Comparison of ENCODE assay signal across 30 mouse cellular contexts in genomic region chr7:19010581-19010980, GRCm38 (mm10). TPM values are rescaled to one million over a fixed set of nuclear protein-coding genes. Genes with fewer than 3 reads are reported as not detected.
A peak's percentile ranks its signal among the peaks of the same experiment; 100 is the strongest.
DNase-seq lines count a peak whose midpoint lies in the region; ATAC-seq and TF ChIP-seq lines count a peak whose summit lies in the region.
"Had no signal": no experiment of that assay in that cellular context is flagged by ENCODE, and none has a peak within 500 bp of the region (broad histone marks: within the 10 kb centered on the region; RNA-seq: fewer than 3 reads in every experiment).

No protein-coding gene starts in this region.

- H3K4me1 ChIP-seq in hindbrain, embryonic 13.5 days (replicated peaks): peaks cover 31% of the 10 kb centered on the region
- H3K4me1 ChIP-seq in hindbrain, embryonic 10.5 days (replicated peaks): peaks cover 45% of the 10 kb centered on the region
- peaks cover 48% of the 10 kb centered on the region for H3K4me1 ChIP-seq in limb, embryonic 10.5 days

- H3K4me3 ChIP-seq in hindbrain, embryonic 13.5 days: no peak overlapping the region
- no peak overlapping the region for H3K4me3 ChIP-seq in hindbrain, embryonic 10.5 days
- H3K4me3 ChIP-seq in limb, embryonic 10.5 days: no peak overlapping the region
- no peak overlapping the region for H3K4me3 ChIP-seq in myocyte
- H3K4me3 ChIP-seq: embryonic facial prominence, embryonic 13.5 days; erythroblast, embryonic 14.5 days; gastrocnemius, adult 2 months; heart, embryonic 10.5 days; layer of hippocampus, adult 2 months; midbrain, embryonic 13.5 days had no signal

- TF ChIP-seq POLR2A in myocyte (IDR thresholded peaks at IDR 0.05; ENCODE audit: insufficient read length, low read depth): no peak

- WGBS in hindbrain, embryonic 13.5 days: 85% methylated on average over 7 of the region's 7 CpGs
- WGBS in hindbrain, embryonic 10.5 days: 81% methylated on average over 7 of the region's 7 CpGs
- 87% methylated on average over 7 of the region's 7 CpGs for WGBS in limb, embryonic 10.5 days

- peak overlapping the region; percentile 47; the same call in 1 of the 2 replicates for H3K9ac ChIP-seq in hindbrain, embryonic 13.5 days
- H3K9ac ChIP-seq: embryonic facial prominence, embryonic 13.5 days; midbrain, embryonic 13.5 days had no signal

- peaks cover 22% of the 10 kb centered on the region for H3K36me3 ChIP-seq in hindbrain, embryonic 13.5 days
- peaks cover 24% of the 10 kb centered on the region for H3K36me3 ChIP-seq in hindbrain, embryonic 10.5 days
- H3K36me3 ChIP-seq in limb, embryonic 10.5 days: peaks cover 26% of the 10 kb centered on the region
- H3K36me3 ChIP-seq in myocyte (ENCODE audit: control insufficient read depth, insufficient read depth): no peaks in the 10 kb centered on the region

- no peak for ATAC-seq in hindbrain, embryonic 13.5 days (ENCODE audit: low FRiP score)
- ATAC-seq: CD4-positive, CD25-positive, alpha-beta regulatory T cell, adult 4 months; forebrain, embryonic 14.5 days; hindbrain, postnatal 0 days; intestine, embryonic 16.5 days; midbrain, embryonic 13.5 days had no signal

- H3ac ChIP-seq in myocyte (ENCODE audit: control insufficient read depth, insufficient read length): no peak overlapping the region

- no peak for DNase-seq in hindbrain, embryonic 10.5 days (ENCODE audit: low spot score)
- DNase-seq in 3T3-L1 (ENCODE audit: low read depth, low spot score): peak; percentile 33
- DNase-seq in limb, embryonic 10.5 days (ENCODE audit: low spot score): peak; percentile 28
- DNase-seq in embryo, embryonic 10.5 days (ENCODE audit: low spot score): no peak
- DNase-seq in thymus, postnatal 0 days (ENCODE audit: low spot score): no peak
- DNase-seq: cerebellum, postnatal 14 days; gastrocnemius, adult 2 months; kidney, adult 9 months; kidney, postnatal 14 days; lung, adult 18-20 months; lung, postnatal 10 days; right cerebral cortex, postnatal 14 days; spleen, adult 18-20 months; thymus, postnatal 25 days had no signal

- H3K9me3 ChIP-seq in hindbrain, embryonic 13.5 days: no peaks in the 10 kb centered on the region
- H3K9me3 ChIP-seq in hindbrain, embryonic 10.5 days: no peaks in the 10 kb centered on the region
- no peaks in the 10 kb centered on the region for H3K9me3 ChIP-seq in limb, embryonic 10.5 days (replicated peaks)
- H3K9me3 ChIP-seq: embryonic facial prominence, embryonic 13.5 days; heart, embryonic 10.5 days; midbrain, embryonic 13.5 days had no signal

- no peaks in the 10 kb centered on the region for H3K27me3 ChIP-seq in hindbrain, embryonic 13.5 days
- H3K27me3 ChIP-seq in hindbrain, embryonic 10.5 days (ENCODE audit: insufficient read depth, poor library complexity, severe bottlenecking): peaks cover 9% of the 10 kb centered on the region
- H3K27me3 ChIP-seq in limb, embryonic 10.5 days (ENCODE audit: low read depth, poor library complexity, severe bottlenecking): no peaks in the 10 kb centered on the region
- no peaks in the 10 kb centered on the region for H3K27me3 ChIP-seq in myocyte (ENCODE audit: control insufficient read depth, insufficient read depth, insufficient read length)
- H3K27me3 ChIP-seq: embryonic facial prominence, embryonic 13.5 days; midbrain, embryonic 13.5 days had no signal

- H3K27ac ChIP-seq in hindbrain, embryonic 13.5 days: no peak overlapping the region
- no peak overlapping the region for H3K27ac ChIP-seq in hindbrain, embryonic 10.5 days
- no peak overlapping the region for H3K27ac ChIP-seq in limb, embryonic 10.5 days
- H3K27ac ChIP-seq: embryonic facial prominence, embryonic 13.5 days; gastrocnemius, adult 2 months; heart, embryonic 10.5 days; hindbrain, postnatal 0 days; layer of hippocampus, adult 2 months; midbrain, embryonic 13.5 days had no signal

- no peak overlapping the region for H3K4me2 ChIP-seq in hindbrain, embryonic 13.5 days
- H3K4me2 ChIP-seq in myocyte (ENCODE audit: low read depth): no peak overlapping the region
- H3K4me2 ChIP-seq: embryonic facial prominence, embryonic 13.5 days; midbrain, embryonic 13.5 days had no signal

- H3K79me2 ChIP-seq in myocyte (ENCODE audit: control insufficient read depth, insufficient read depth): peaks cover 7% of the 10 kb centered on the region

TF ChIP-seq in myocyte, 11 proteins besides CTCF, POLR2A, EP300 and RAD21:
- TF ChIP-seq TCF3 (IDR thresholded peaks at IDR 0.05; ENCODE audit: insufficient read length, low read depth) (no peak), REST (IDR thresholded peaks at IDR 0.05; ENCODE audit: insufficient read depth, insufficient read length) (no peak), MYOD1 (IDR thresholded peaks at IDR 0.05; ENCODE audit: control insufficient read depth in 1 of 3, insufficient read length in 2 of 3, low read depth in 2 of 3) (peak in 1 of 3 experiments; percentile 56), CEBPB (IDR thresholded peaks at IDR 0.05; ENCODE audit: insufficient read depth, poor library complexity, severe bottlenecking) (no peak), MYOG (IDR thresholded peaks at IDR 0.05; ENCODE audit: control insufficient read depth in 1 of 3, insufficient read depth in 1 of 3, insufficient read length in 2 of 3, low read depth in 2 of 3) (peak in 2 of 3 experiments; percentile 14 to 17), SRF (IDR thresholded peaks at IDR 0.05; ENCODE audit: control insufficient read depth, insufficient read length, low read depth) (no peak), MAX (IDR thresholded peaks at IDR 0.05; ENCODE audit: low read depth) (no peak), TCF12 (IDR thresholded peaks at IDR 0.05; ENCODE audit: insufficient read depth, poor library complexity, severe bottlenecking) (no peak), POLR2AphosphoS2 (IDR thresholded peaks at IDR 0.05; ENCODE audit: insufficient read length, low read depth) (no peak), USF1 (IDR thresholded peaks at IDR 0.05; ENCODE audit: low read depth) (no peak), E2F4 (IDR thresholded peaks at IDR 0.05; ENCODE audit: insufficient read depth) (no peak)

RNA-seq across cellular contexts. Expression of gene Irf2bp1, which starts 6.7 kb away (rescaled TPM):
- polyA plus RNA-seq in hindbrain, embryonic 13.5 days (2015; fragmentation: Nextera tagmentation; extraction: Ambion mirVana): 23.4 and 24.6 TPM in 2 replicates
- polyA plus RNA-seq in hindbrain, embryonic 10.5 days (2016; fragmentation: Nextera tagmentation; extraction: Ambion mirVana): 23.2 and 31.1 TPM in 2 replicates
- polyA plus RNA-seq in limb, embryonic 10.5 days (2016; fragmentation: Nextera tagmentation; extraction: Ambion mirVana): 30.8 and 34.4 TPM in 2 replicates
- polyA plus RNA-seq in myocyte (2012; fragmentation: generic; extraction: Trizol): 27.6 TPM
- polyA plus RNA-seq in thymus, postnatal 0 days (2015; fragmentation: Nextera tagmentation; extraction: Ambion mirVana): 18.3 and 20.7 TPM in 2 replicates

RNA-seq across cellular contexts. Expression of gene Foxa3, which starts 12.8 kb away (rescaled TPM):
- not detected in 2 replicates for polyA plus RNA-seq in hindbrain, embryonic 13.5 days (2015; fragmentation: Nextera tagmentation; extraction: Ambion mirVana)
- 0.07 TPM in 1 of 2 replicates, not detected in the other for polyA plus RNA-seq in hindbrain, embryonic 10.5 days (2016; fragmentation: Nextera tagmentation; extraction: Ambion mirVana)
- polyA plus RNA-seq in limb, embryonic 10.5 days (2016; fragmentation: Nextera tagmentation; extraction: Ambion mirVana): not detected in 2 replicates
- 0.12 TPM for polyA plus RNA-seq in myocyte (2012; fragmentation: generic; extraction: Trizol)
- 0.23 and 0.47 TPM in 2 replicates for polyA plus RNA-seq in thymus, postnatal 0 days (2015; fragmentation: Nextera tagmentation; extraction: Ambion mirVana)
- polyA plus RNA-seq: brain, embryonic 14.5 days; CD4-positive, CD25-positive, alpha-beta regulatory T cell, adult 4 months; forebrain, embryonic 14.5 days; frontal cortex, adult 2 months; heart, postnatal 0 days; hindbrain, postnatal 0 days; midbrain, embryonic 13.5 days; neural tube, embryonic 11.5 days had no signal

RNA-seq across cellular contexts. Expression of gene Sympk, which starts 13.6 kb away (rescaled TPM):
- 29.7 and 30.1 TPM in 2 replicates for polyA plus RNA-seq in hindbrain, embryonic 13.5 days (2015; fragmentation: Nextera tagmentation; extraction: Ambion mirVana)
- 45.9 and 57.2 TPM in 2 replicates for polyA plus RNA-seq in hindbrain, embryonic 10.5 days (2016; fragmentation: Nextera tagmentation; extraction: Ambion mirVana)
- 50.4 and 54.6 TPM in 2 replicates for polyA plus RNA-seq in limb, embryonic 10.5 days (2016; fragmentation: Nextera tagmentation; extraction: Ambion mirVana)
- 90.3 TPM for polyA plus RNA-seq in myocyte (2012; fragmentation: generic; extraction: Trizol)
- polyA plus RNA-seq in thymus, postnatal 0 days (2015; fragmentation: Nextera tagmentation; extraction: Ambion mirVana): 18.5 and 19.6 TPM in 2 replicates

RNA-seq across cellular contexts. Expression of gene Mypop, which starts 19.5 kb away (rescaled TPM):
- 4.8 and 5.2 TPM in 2 replicates for polyA plus RNA-seq in hindbrain, embryonic 13.5 days (2015; fragmentation: Nextera tagmentation; extraction: Ambion mirVana)
- 4.1 and 5.0 TPM in 2 replicates for polyA plus RNA-seq in hindbrain, embryonic 10.5 days (2016; fragmentation: Nextera tagmentation; extraction: Ambion mirVana)
- polyA plus RNA-seq in limb, embryonic 10.5 days (2016; fragmentation: Nextera tagmentation; extraction: Ambion mirVana): 3.4 and 4.0 TPM in 2 replicates
- 10.4 TPM for polyA plus RNA-seq in myocyte (2012; fragmentation: generic; extraction: Trizol)
- polyA plus RNA-seq in thymus, postnatal 0 days (2015; fragmentation: Nextera tagmentation; extraction: Ambion mirVana): 5.5 and 5.9 TPM in 2 replicates

RNA-seq across cellular contexts. Expression of gene Nanos2, which starts 23.4 kb away (rescaled TPM):
- 0.75 and 1.1 TPM in 2 replicates for polyA plus RNA-seq in hindbrain, embryonic 13.5 days (2015; fragmentation: Nextera tagmentation; extraction: Ambion mirVana)
- 0.09 TPM in 1 of 2 replicates, not detected in the other for polyA plus RNA-seq in hindbrain, embryonic 10.5 days (2016; fragmentation: Nextera tagmentation; extraction: Ambion mirVana)
- polyA plus RNA-seq in limb, embryonic 10.5 days (2016; fragmentation: Nextera tagmentation; extraction: Ambion mirVana): not detected in 2 replicates
- not detected for polyA plus RNA-seq in myocyte (2012; fragmentation: generic; extraction: Trizol)
- not detected in 2 replicates for polyA plus RNA-seq in thymus, postnatal 0 days (2015; fragmentation: Nextera tagmentation; extraction: Ambion mirVana)
- polyA plus RNA-seq: CD4-positive, CD25-positive, alpha-beta regulatory T cell, adult 4 months; embryonic facial prominence, embryonic 13.5 days; erythroblast, embryonic 14.5 days; heart, embryonic 10.5 days; heart, postnatal 0 days; intestine, embryonic 16.5 days; limb, embryonic 11.5 days had no signal

Comparison
In these comparisons a context has a peak if more than half of its experiments do, and no peak if none do; other contexts are left out.
1. DNase-seq: peak in 3T3-L1 (single experiment) and limb, embryonic 10.5 days (single experiment); none in hindbrain, embryonic 10.5 days (single experiment), embryo, embryonic 10.5 days (single experiment) and thymus, postnatal 0 days (single experiment).